Mouse (Mus musculus) 3134 (cell line): ENCODE measurements around the gene Gstcd.

ENCODE experiments used
- DNase-seq: peaks from one replicate; pipeline ENCODE4 v3.0.0-alpha.2; 2011; ENCODE audit warnings: low spot score; ENCODE audit not compliant: insufficient read length; ENCODE audit errors: extremely low read depth

Gene Gstcd

DNA sequence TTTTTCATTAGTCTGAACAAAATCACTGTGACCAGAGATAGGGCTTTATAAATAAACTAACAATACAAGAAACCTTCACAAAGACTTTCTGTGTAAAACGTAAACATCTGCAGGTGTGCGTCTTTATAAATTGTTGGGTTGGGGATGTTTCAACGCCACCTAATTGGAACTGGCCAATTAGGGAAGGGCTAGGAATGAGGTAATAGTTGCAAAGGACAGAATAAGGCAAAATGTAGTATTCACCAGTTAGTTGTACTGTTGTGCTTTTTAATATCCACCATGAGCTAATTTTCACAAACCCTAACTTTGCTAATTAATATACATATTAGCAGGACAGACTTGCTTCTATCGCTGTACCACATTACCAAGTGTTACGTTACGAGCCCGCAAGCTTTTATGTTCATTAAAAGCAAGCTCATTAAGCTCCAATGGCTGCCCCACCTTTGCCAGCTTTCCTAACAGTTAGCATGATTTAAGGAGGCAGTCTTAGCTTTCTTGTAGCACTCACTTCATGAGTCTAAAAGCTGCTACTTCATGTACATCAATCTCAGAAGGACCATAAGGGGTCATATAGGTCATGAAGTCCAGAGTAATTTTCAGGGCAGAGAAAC, 58.6 kb downstream of the Gstcd start:
- DNase-seq = no peak

DNA sequence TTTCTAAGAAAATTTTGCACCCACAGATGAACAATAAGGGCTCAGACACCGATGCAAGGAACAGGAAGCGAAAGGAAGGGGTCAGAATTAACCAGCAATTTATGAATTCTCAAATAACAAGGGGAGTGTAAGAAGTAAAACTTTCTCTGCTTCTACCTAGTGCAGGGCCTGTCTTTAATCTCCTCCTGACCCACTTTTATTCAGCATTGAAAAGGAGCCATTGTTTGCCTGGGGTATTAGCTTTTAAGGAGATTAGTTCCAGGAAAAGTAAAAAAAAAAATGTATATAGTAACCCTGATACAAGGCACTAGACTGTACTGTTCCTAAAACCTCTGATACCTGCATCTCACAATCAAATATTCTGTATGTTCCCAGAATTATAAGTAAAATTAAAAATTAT, 64.9 kb downstream of the Gstcd start:
- no peak for DNase-seq

DNA sequence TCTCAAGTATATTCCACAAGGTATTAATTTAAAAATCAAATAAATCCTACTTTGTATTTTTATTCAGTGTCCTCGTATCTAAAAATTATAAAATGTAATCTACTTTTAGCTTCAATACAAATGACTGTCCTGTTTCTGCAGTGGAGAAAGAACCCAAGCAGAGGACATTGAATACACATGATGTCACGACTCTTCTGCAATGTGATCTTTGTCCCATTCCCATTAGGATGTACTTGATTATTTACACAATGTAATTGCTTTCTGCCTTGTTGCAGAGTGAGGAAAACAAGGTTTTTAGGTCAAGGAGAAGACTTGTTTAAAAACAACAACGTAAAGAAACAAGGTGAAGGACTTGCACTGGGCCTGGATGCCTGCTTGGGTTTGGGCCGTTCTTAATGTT, 84.6 kb downstream of the Gstcd start:
- DNase-seq = no peak

DNA sequence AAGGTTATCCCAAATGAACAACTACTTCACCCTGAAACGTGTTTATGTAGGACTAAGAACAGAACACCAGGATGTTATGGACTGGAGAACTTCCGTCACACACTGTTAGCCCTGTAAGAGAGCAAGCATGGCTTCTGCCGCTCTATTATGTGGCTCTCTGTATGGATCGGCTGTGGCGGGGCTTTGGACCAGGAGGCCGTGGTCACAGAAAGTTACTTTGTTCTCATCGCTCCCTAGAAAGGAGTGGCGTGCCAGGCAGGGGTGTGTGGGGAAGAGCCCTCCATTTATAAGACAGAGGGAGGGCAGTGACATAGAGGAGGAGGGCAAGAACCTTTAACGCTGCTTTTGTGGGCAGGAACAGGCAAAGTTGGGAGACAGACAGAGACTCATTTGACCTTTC, 95.5 kb downstream of the Gstcd start:
- DNase-seq = no peak

DNA sequence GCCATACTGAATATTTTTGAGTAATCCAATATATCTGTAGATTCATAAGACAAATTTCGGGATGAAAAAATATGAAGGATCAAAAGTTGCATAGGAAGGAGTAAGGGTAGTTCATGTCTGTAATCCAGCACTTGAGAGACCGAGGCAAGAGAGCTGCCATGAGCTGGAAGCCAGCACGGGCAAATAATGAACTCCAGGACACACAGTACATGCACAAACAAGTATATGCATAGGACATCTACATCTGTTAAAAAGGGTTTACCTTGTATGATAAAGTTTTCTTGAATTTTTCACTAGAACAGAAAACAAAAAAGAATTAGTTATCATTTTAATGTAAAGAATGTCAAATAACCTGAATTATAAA, 95.9 kb downstream of the Gstcd start:
- no peak for DNase-seq

DNA sequence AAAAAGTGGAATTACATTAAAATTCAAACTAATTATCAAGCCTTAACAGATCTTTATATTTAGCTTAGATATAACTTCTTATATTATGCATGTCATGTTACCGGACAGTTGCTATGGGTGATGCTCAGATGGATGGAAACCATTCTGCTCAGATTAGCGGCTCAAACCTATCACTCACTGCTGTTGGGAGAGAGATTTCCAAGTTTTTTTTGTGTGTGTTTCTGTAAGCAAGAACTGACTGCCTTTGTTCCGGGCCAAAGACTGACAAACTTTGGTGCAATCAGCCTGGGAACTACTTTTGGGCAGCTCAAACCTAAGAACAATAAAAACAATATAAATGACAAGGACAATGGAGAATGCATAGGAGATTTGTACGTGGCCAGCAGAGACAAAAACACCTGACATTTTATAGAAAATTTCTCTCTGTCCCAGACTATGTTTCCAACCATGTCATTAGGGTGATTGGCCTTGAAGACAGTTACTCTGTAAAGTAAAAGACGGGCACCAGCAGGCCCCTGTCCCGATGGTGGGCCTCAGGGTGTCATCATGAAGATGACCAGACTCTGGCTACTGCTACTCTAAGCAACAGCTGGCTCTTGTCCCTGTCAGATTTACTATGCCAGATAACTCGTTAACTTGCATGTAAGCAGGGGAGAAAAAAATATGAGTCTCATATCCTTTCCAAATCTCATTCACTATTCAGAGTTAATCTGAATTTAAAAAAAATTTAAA, 96.5 kb downstream of the Gstcd start:
- no peak for DNase-seq

DNA sequence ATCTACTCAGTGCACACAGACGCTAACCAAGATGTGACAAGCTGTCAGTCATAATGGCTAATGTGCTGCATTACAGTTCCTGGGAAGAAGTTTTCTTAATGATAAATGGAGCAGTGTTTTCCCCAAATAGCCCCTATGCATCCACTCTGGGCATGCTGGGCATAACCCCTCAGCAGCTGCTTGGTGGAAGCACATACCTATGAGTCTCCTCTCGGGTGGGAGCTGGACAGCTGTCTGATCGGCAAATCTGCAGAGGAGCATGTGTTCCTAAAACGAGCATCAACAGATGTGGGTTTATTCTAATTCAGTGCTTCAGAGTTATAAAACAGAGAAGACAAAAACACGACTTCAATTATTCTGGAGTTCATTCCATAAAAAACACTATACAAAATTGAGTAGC, 105.6 kb downstream of the Gstcd start:
- no peak for DNase-seq

DNA sequence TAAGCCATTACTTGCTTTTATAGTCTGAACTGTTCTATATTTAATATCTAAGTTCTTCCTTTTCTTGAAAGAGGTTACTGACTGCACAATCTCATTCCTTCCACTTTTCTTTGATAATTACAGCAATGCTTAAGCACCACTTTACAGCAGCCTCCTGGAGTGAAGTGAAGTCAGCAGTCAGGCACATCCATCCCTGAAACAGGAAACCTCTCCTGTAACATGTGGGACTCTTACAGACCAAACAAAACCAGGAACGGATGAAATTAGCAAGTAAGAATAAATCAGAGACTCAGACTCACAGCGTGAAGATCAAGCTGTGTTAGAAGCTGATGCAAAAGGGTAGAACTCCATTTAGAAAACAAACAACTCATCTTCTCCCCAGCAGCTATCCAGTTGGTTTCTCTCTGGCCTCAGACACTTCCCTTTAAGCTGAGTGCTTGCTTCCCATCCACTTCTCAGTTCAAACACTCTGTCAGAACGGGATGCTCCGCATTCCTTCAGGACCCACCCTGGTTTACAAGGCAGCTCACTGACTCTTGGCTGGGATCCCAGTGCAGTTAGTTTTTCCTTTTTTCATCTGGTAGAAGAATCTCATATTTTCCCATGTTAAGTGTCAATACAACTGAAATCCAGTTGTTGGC, 107.9 kb downstream of the Gstcd start:
- DNase-seq = peak; percentile 35

DNA sequence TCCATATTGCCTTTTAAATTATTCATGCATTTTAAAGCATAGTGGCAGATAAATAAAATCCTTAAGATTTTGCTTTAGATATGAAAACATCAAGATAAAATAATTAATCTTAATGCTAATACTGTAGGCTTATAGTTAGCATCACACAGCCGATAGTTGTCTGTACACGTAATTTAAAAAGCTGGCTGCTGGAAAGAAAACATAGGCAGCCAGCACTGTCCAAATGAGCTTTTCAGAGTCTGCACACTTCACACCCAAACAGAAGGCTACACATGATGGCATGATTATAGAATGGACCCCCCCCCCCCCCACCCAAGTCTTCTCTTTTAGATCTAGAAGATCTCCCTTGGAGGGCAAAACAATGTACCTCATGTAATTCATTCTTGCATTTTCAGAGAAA, 109.9 kb downstream of the Gstcd start:
- DNase-seq = no peak

DNA sequence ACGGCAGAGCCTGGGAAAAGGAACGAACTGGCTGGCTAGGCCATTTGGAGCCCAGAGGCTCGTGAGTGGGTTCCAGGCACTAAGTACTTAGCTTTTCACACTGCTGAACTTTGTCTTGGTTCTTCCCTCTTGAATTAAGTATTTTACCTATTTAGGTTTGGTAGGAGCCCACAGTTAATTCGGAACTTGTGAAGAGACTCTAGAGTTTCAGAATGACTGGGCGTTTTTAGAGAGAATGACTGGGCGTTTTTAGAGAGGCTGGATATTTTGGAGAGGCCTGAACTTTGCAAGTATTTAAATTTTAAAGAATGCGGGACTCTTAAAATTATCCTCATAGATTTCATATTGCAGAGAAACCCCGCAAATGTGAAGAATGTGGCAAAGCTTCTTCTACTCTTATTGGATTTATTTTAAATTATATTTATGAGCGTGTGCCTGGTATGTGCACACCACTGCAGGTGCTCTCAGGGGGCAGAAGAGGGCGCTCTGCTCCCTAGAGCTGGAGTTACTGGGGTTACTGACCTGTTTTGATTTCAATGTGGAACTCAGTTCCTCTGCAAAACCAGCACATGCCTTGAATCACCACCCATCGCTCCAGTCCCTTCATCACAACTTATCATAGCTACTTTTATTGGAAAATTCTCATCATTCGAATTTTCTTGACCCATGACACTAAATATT, 111.9 kb downstream of the Gstcd start:
- no peak for DNase-seq

DNA sequence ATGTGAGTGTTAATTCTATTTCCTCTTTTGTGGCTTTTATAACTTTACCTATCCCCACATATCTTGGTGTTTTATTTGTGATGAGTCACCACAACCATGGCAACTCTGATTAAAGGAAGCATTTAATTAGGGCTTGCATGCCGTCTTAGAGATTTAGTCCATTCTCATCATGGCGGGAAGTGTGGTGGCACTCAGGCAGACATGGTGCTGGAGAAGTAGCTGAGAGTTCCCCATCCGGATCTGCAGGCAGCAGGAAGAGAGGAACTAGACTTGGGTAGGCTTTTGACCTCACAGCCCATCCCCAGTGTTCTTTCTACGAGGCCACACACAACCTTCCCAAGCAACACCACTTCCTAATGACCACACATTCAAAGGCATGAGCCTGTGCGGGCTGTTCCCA, 125.6 kb downstream of the Gstcd start:
- DNase-seq = no peak

DNA sequence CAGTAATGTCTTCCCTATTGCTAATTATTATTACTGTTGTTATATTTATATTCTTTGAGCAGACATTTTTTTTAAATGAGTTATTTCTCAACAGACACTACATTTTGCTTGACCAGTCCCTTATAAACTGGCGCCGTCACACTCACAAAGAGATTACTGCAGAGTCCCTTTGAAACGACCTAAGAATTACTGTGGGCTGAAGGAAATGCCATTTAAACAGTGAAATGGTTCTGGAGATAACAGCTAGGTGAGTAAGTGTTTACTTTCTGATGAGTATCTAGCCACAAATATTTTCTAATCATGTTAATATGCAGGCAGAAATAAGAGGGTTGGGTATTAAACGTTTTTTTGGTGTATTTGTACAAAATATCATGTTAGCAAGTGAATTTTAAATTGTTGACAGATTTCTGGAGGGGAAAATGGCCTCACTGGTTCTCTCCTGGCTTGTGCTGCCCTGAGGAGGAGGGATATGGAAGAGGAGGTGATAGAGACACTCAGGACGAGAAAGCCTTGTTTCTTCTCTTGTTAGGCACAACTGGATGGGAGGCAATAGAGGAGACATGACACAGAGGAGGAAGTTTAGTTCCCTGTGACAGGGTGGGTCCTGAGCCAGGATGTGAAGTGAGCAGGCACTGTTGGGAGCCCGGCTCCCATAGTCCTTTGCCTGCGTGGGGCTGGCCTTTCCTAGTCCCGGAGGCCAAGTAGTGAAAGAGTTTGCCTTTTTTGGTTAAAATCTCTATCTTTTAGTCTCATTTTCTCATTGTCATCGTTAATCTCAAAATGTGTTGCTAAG, 126.9 kb downstream of the Gstcd start:
- no peak for DNase-seq

DNA sequence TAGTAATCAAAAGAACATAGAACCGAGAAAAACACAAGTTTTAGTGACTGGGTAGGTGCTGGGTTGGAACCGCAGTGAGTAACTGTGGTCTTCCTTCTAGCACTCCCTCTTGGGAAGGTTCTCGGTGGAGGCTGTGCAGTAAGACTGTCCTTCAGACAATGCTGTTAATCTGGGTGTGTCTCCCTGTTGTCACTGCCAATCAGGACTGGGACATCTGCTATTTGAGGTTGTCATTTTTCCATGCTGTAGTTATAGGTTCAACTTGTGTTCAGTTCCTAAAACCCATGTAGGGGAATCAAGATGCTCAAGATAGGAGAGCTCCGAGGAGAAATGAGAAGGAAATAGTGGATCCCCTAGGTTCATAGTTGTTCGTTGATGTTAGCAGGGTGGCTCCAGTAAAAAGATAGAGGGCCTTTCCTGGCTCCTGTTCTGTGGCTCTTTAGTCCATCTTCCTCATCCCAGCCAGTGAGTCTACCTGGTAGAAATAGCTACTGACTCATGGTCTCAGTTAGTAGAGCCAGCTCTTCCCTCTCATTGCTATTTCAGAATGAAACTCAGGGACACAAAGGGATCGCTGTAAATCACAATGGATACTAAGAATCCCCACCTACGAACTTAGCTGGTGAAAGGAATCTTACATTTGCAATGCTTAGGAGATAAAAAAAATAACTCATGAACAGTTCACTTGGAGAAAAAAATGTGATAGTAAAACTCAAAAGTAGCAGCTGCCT, 129.0 kb downstream of the Gstcd start:
- DNase-seq = no peak

DNA sequence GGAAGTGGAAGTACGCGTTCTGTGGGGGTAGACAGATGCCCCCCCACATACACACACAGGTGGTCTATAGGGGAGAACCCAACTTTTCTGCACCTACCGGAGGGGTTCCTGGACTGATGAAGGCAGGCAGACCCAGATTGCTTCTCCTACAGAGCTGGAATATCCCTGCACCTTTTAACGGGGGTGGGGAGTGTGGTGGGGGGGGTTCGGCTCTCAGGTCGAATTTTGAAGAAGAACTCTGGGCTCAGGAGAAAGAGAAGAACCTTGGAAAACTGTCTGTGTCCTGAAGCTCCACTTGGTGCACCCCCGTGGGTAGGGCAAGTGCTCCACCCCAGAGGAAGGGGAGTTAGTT, 141.3 kb downstream of the Gstcd start:
- DNase-seq = no peak

DNA sequence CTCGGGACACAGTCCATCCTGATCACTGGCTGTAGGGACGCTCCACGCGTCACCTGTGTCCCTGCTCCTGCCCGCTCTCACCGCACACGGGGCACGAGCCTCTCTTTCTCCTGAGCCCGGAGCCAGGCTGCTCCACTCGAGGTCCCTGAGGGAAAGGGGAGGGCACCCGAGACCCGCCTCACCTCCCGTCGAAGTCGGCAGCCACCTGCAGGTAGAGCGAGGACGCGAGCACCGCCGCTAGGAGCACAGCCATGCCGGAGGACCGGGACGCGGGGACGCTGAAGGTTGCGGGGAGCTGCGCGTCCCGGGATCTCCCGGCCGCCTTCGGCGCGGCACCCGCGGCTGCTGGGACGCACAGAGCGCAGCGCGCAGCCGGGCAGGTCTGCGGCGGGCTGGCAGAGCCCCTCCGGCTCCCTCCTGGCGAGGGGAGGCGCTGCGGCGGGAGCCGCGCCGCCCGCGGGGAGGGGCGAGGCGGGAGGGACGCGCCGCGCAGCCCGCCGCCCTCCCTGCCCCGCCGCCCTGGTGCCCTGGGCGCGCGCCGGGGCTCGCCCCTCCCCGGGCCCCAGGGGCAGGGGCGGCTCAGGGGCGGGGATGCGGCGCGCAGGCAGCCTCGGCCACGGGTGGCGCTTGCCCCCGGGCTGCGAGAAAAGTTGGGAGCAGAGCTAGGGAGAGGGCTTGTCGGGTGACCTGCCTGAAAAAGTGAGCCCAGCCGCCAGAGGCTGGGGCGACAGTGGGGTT, 141.9 kb downstream of the Gstcd start, which contains the start of gene Npnt:
Npnt (minus strand) TSS at position 501 of the 738 bp plus-strand sequence.
- DNase-seq = no peak

DNA sequence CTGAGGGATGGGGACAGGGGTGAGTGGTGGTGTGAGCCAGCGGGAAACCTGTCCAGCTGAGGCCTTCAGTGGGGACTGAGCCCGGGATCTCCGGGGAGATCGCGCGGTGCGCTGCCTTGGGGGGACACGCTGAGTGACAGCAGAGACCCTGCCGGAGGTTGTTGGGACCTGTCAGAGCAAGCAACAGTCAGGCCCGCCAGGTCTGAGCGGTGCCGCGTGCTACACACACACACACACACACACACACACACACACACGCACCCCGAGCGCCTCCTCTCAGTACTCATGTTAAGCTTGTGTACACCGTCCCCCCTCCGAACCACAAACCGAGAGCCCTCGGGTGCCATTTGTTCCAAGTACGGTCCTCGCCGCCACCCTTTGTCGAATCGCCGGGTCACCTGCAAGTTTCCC, 142.4 kb downstream of the Gstcd start:
- no peak for DNase-seq

DNA sequence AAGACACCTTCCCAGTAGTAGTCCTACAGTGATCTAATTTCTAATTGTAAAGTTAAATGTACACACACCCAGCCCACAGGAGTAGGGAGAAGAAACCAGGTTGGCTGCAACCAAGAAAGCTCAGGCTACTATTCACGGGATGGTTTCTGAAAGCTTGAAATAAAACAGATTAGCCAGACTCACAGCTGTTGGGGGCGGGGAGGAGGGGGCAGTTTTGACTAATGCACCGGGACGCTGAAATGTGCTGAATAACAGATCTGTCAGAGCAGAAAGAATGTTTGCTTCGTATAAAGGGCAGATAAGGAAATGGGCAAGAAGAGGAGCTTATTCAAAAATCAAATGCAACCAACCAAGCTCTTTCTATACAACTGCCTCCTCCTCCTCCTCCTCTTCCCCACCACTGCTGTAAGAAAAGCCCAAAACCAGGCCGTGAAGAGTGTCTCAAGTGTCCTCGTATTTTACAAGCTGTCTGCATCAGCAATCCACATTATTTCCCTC, 143.5 kb downstream of the Gstcd start:
- DNase-seq = no peak

DNA sequence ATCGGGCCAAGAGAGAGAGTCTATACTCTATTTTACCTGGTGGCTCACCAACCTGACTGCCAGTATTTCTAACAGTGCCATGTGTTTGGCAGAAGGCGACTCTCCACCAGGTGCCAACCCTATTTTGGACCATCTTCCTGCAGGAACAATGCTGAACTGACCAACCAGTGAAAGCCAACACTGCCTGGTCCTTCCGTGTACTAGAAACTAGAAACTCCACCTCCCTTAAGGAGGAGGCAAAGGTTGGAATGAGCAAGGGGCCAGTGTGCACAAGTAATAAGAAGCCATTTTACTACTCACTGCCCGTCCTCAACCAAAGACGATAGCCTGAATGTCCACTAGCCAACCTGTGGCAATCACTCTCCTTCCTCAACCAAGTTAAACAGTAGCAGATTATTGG, 145.7 kb downstream of the Gstcd start:
- no peak for DNase-seq

DNA sequence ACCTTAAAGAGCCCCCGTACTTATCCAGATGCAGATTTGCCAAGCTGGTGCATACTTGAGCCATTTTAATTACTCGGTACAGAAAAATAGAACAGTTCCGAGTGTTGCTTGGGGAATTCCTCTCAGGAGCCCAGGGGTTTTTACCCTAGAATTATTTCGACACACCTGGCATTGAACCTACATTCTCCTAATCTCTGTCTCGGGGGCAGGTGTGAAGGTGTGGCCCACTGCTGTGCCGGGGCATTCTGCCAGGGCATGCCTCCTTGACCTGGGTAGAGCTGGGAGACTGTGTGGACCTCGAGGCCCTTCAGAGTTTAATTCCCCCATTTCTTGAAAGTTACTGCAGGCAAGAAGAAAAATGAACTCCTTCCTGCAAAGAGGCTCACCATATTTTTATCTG, 146.2 kb downstream of the Gstcd start:
- DNase-seq = no peak
